Mouse (Mus musculus) heart, postnatal 14 days (tissue): ENCODE results near the gene Fancg. TPM values are rescaled to one million over a fixed set of nuclear protein-coding genes. Genes with fewer than 3 reads are reported as not detected.
A peak's percentile ranks its signal among the peaks of the same experiment; 100 is the strongest.

Experiments used
- DNase-seq, 2 experiments: peaks; one replicate each; pipeline ENCODE4 v3.0.0; 2021 to 2022
- intact Hi-C: fragments of 180-260 bp; cut with DNase I; formaldehyde crosslinking; loops from one replicate; pipeline ENCODE4 v1.15.1; 2025
- total RNA-seq, 2 experiments: library from RNA; stranded (reverse); gene quantifications; 2 replicates each; pipeline ENCODE4 v1.2.3; 2021

The Fancg gene
- total RNA-seq, 2 experiments from 2014 or later, result 4.7 to 4.8 TPM

DNA sequence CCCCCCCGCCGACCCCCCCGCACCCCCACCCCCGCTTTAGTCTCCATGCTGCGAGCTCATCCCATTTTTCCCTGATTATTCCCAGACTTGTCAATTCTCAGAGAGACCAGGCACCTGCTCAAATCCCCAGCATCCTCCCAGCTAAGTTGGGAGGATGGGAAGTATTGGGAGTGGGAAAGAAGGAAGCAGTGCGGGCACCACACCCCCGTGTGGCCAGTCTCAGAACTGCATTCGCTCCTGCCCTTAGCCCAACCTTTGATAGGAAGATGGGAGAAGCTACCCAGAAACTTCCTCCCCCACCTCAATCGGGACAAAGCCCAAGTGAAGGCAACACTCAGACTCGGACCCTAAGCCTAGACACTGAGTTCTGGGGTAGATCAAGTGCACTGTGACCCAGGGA is 56.0 kb downstream of the Fancg start:
- intact Hi-C loops, result no loop called here

DNA sequence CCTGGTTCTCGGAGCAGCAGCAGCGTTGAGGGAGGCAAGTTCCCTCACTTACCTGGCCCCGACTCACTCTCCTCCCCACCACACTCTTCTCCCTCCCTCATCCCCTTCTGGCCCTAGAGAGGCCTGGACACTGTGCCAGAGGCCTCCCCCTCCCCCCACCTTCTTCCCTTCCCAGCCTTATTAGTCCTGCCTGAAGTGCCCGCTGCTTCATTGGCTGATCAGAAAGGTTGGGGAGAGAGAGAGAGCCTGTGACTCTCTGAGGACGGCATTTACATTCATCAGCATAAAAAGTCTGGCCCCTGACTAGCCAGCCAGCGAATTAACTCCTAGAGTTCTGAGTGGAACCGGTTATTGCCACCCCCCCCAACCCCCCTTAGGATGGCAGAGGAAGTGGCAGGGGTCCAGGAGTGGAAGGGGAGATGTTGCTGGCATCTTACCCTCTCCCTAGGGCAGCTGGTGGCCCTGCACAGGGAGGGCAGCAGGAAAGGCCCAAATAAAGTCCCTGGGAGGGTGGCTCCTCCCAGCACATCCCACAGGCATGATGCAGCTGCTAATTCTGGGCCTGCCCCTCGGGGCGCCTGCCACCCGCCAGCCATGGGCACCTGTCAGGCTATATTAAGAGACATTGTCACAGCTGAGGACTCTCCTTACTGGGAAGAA is 56.7 kb downstream of the Fancg start:
- DNase-seq, result peak; percentile 67 to 75
- intact Hi-C loops, result no loop called here

More for the DNA sequence above, 56.0 kb downstream of the Fancg start:
- DNase-seq, result peak; percentile 80 to 88

DNA sequence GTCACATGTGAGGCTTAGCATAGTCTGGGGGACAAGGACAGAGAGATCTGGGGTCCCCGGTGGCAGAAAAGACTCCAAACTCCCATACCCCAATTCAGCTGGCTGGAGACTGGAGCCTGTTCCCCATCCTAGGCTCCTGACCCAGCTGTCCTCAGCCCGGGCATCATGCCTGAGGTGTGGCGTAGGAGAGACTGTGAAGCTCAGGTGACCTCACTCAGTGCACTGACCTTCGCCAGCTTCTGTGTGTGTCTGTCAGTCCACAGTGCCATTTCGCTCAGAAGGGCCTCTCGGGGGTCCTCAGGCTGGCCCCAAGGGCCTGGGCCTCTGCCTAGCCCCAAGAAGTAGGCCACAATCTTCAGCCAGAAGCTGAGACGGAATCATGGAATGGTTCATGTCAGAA is 57.7 kb downstream of the Fancg start:
- intact Hi-C loops, result no loop called here
- peak; percentile 61 to 66 for DNase-seq

Other genes starting within 250 kb of the Fancg start
- 10 to 100 TPM; 28.5 to 32.0 TPM for gene Ccl21a, start 236.5 kb downstream of the Fancg start, total RNA-seq
- not detected for gene Fam205a1, start 156.6 kb downstream of the Fancg start, total RNA-seq
- gene Gm12394, start 153.7 kb downstream of the Fancg start, total RNA-seq, result not detected
- gene Fam205c, start 136.3 kb downstream of the Fancg start, total RNA-seq, result 1 to 10 TPM; 4.0 to 4.1 TPM
- 1 to 10 TPM; 6.0 to 8.4 TPM for gene Phf24, start 93.8 kb downstream of the Fancg start, total RNA-seq
- 10 to 100 TPM; 68.7 to 78.0 TPM for gene Dnajb5, start 60.7 kb downstream of the Fancg start, total RNA-seq
- gene 1700022I11Rik, start 40.9 kb downstream of the Fancg start, total RNA-seq, result not detected
- 100 to 1,000 TPM; 285 to 286 TPM for gene Vcp, start 10.0 kb downstream of the Fancg start, total RNA-seq
- gene Pigo, start 15.3 kb upstream of the Fancg start, total RNA-seq, result 10 to 100 TPM; 22.1 to 24.5 TPM
- gene Stoml2, start 21.2 kb upstream of the Fancg start, total RNA-seq, result 10 to 100 TPM; 97.8 to 99.2 TPM
- gene Fam214b, start 35.7 kb upstream of the Fancg start, total RNA-seq, result 10 to 100 TPM; 33.7 to 33.8 TPM
- gene Unc13b, start 48.4 kb upstream of the Fancg start, total RNA-seq, result 10 to 100 TPM; 20.3 to 25.2 TPM